Mouse (Mus musculus) heart, embryonic 15.5 days (tissue): ENCODE measurements around the gene Fam184b. TPM values are rescaled to one million over a fixed set of nuclear protein-coding genes. Genes with fewer than 3 reads are reported as not detected.
"Not testable (repeated sequence)": the region's sequence is repeated elsewhere in the genome, so short reads cannot be mapped to it uniquely, and the experiment has no call there.

Experiments
- ATAC-seq: fragments of 200-750 bp; cut with Nextera tagmentation; replicated peaks from 2 replicates; pipeline ENCODE4 v1.8.0; 2017; ENCODE audit warnings: low read depth, moderate TSS enrichment; ENCODE audit not compliant: insufficient number of reproducible peaks, insufficient read depth, low FRiP score
- H3K27ac ChIP-seq: fragments of 300-500 bp; sonication (generic); 2 replicates; pipeline ENCODE4 v1.5.1; 2015; ENCODE audit warnings: mild to moderate bottlenecking, inconsistent platforms
- H3K27me3 ChIP-seq: fragments of 300-500 bp; sonication (generic); 2 replicates; pipeline ENCODE4 v1.6.1; 2015; ENCODE audit warnings: inconsistent platforms
- H3K36me3 ChIP-seq: fragments of 300-500 bp; sonication (generic); 2 replicates; pipeline ENCODE4 v1.6.1; 2015; ENCODE audit warnings: mild to moderate bottlenecking, inconsistent platforms
- H3K4me1 ChIP-seq: fragments of 300-500 bp; sonication (generic); replicated peaks from 2 replicates; pipeline ENCODE4 v1.6.1; 2015; ENCODE audit warnings: inconsistent platforms
- H3K4me2 ChIP-seq: fragments of 300-500 bp; sonication (generic); 2 replicates; pipeline ENCODE4 v1.6.1; 2015; ENCODE audit warnings: inconsistent platforms, mild to moderate bottlenecking, moderate library complexity
- H3K4me3 ChIP-seq: fragments of 300-500 bp; sonication (generic); 2 replicates; pipeline ENCODE4 v1.5.1; 2015; ENCODE audit warnings: mild to moderate bottlenecking, inconsistent platforms
- H3K9ac ChIP-seq: fragments of 300-500 bp; sonication (generic); 2 replicates; pipeline ENCODE4 v1.6.1; 2015; ENCODE audit warnings: mild to moderate bottlenecking, inconsistent platforms
- H3K9me3 ChIP-seq: fragments of 300-500 bp; sonication (generic); replicated peaks from 2 replicates; pipeline ENCODE4 v1.6.1; 2016; ENCODE audit warnings: inconsistent platforms
- WGBS: fragments of 180-500 bp; shearing (Covaris S2); methylation state at CpG from one replicate; pipeline ENCODE4 v1.1.7; 2015; ENCODE audit warnings: mixed read lengths; 5-methylcytosine and 5-hydroxymethylcytosine counted together
- polyA plus RNA-seq: library from polyadenylated mRNA; unstranded; fragments of >200 nt; fragmentation: Nextera tagmentation; extraction: Ambion mirVana; gene quantifications from 2 replicates; pipeline ENCODE4 v1.2.1, GENCODE M21; 2015

Fam184b gene
- polyA plus RNA-seq, 1 experiment from 2014 or later, result 0.24 TPM

- Histone ChIP-seq H3K27ac (peak overlapping the region; percentile 85), H3K4me3 (peak overlapping the region; percentile 82), H3K36me3 (no peaks in the 10 kb centered on the region), H3K4me1 (peaks cover 12% of the 10 kb centered on the region), H3K9ac (peak overlapping the region; percentile 85), H3K4me2 (peak overlapping the region; percentile 92), H3K27me3 (no peaks in the 10 kb centered on the region), H3K9me3 (no peaks in the 10 kb centered on the region)
- peak; percentile 40; the same call in 1 of the 2 replicates for ATAC-seq
- under 1% methylated on average over 27 of the region's 27 CpGs for WGBS
Observed at GRCm38 (mm10) chr5:45669234-45669597, 29.8 kb upstream of the Fam184b start.

GRCm38 (mm10) chr5:45668831-45669230 lies 29.4 kb upstream of the Fam184b start:
- Histone ChIP-seq H3K27ac (peak overlapping the region; percentile 85), H3K4me1 (peaks cover 12% of the 10 kb centered on the region), H3K36me3 (no peaks in the 10 kb centered on the region), H3K4me2 (peak overlapping the region; percentile 92), H3K9me3 (no peaks in the 10 kb centered on the region), H3K27me3 (no peaks in the 10 kb centered on the region), H3K9ac (peak overlapping the region; percentile 85), H3K4me3 (peak overlapping the region; percentile 82)
- ATAC-seq, result no peak
- 0% methylated on average over 3 of the region's 3 CpGs for WGBS

DNA sequence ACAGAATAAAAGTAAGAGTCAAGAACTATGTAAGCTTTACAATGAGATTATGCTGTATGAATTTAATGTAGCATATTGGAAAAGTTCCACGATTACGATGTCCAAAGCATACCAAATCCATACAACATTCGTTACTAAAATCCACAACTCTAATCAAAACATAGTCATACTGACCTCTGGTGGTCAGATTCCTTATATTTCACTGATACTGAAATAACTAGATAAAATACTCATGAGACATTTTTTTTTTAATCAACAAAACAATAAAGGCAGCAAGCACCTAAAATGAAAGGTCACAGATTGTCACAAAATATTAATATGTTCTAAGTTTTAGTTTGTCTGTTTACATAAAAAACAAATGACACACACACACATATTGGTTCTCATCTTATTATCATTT lies 28.9 kb upstream of the Fam184b start:
- H3K36me3 ChIP-seq, result no peaks in the 10 kb centered on the region
- H3K4me3 ChIP-seq, result 0 out of 2 replicates have a peak overlapping the region, but pooled peaks have one; percentile 82
- H3K4me2 ChIP-seq, result peak overlapping the region; percentile 92; the same call in 1 of the 2 replicates
- no peak for ATAC-seq
- H3K27ac ChIP-seq, result no peak overlapping the region
- no peak overlapping the region for H3K9ac ChIP-seq
- H3K9me3 ChIP-seq, result no peaks in the 10 kb centered on the region
- WGBS, result 31% methylated on average over 3 of the region's 3 CpGs
- H3K4me1 ChIP-seq, result peaks cover 12% of the 10 kb centered on the region
- H3K27me3 ChIP-seq, result no peaks in the 10 kb centered on the region

- not testable (repeated sequence) for H3K27ac ChIP-seq, H3K4me3 ChIP-seq, H3K4me2 ChIP-seq, H3K27me3 ChIP-seq, H3K9ac ChIP-seq, ATAC-seq, H3K4me1 ChIP-seq, H3K36me3 ChIP-seq, H3K9me3 ChIP-seq
- 89% methylated on average over 13 of the region's 13 CpGs for WGBS
Observed at GRCm38 (mm10) chr5:45658406-45658805, 19.0 kb upstream of the Fam184b start.

- ATAC-seq, result no peak
- no peak overlapping the region for H3K4me3 ChIP-seq
- no peaks in the 10 kb centered on the region for H3K9me3 ChIP-seq
- no peak overlapping the region for H3K9ac ChIP-seq
- no peaks in the 10 kb centered on the region for H3K27me3 ChIP-seq
- H3K36me3 ChIP-seq, result no peaks in the 10 kb centered on the region
- no peak overlapping the region for H3K27ac ChIP-seq
- H3K4me2 ChIP-seq, result no peak overlapping the region
- 83% methylated on average over 2 of the region's 2 CpGs for WGBS
- H3K4me1 ChIP-seq, result no peaks in the 10 kb centered on the region
Observed at GRCm38 (mm10) chr5:45651026-45651703, 11.8 kb upstream of the Fam184b start.

DNA sequence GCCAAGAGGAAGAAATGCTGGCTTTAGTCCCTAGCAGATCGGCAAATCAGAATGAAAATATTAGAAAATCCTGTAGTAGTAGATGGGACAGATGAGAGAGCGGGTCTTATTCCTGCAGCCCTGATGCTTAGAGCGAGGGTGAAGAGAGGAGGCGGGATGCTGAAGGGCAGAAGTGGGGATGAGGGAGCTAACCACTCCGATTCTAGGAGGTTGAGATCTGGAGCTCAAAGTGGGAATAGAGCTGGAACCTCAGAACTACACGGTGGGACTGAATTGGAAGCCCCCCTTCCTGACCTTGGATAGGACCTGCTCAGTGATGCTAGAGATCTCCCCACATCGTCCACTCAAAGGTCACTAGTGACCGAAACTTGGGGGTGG lies 290 bp upstream of the Fam184b start:
- ATAC-seq, result no peak
- 2% methylated on average over 8 of the region's 8 CpGs for WGBS
- Histone ChIP-seq H3K9me3 (no peaks in the 10 kb centered on the region), H3K36me3 (no peaks in the 10 kb centered on the region), H3K4me1 (peaks cover 15% of the 10 kb centered on the region), H3K27me3 (peaks cover 35% of the 10 kb centered on the region), H3K9ac (peak overlapping the region; percentile 52), H3K27ac (no peak overlapping the region), H3K4me2 (peak overlapping the region; percentile 99), H3K4me3 (peak overlapping the region; percentile 63)

DNA sequence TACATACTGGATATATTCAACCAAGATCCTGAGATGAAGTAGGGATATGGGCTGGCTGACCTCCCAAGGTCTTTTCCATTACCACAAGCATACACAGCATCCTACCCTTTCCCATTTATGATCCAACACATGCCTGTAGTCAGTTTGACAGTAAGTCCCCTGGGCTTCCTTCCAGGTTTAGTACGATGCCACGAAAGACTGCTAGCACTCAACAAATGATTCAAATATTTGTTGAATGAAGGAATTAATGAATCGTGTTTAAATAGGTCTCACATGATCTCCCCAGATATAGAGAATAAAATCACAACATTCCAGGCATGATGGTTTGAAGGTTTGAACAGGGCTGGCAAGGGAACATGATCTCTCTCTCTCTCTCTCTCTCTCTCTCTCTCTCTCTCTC lies 1.0 kb downstream of the Fam184b start:
- H3K4me2 ChIP-seq, result peak overlapping the region; percentile 99; the same call in 1 of the 2 replicates
- WGBS, result 32% methylated on average over 3 of the region's 3 CpGs

GRCm38 (mm10) chr5:45629470-45629869 lies 9.9 kb downstream of the Fam184b start:
- Histone ChIP-seq H3K36me3 (no peaks in the 10 kb centered on the region), H3K4me3 (no peak overlapping the region), H3K27me3 (no peaks in the 10 kb centered on the region), H3K9ac (no peak overlapping the region), H3K9me3 (no peaks in the 10 kb centered on the region), H3K27ac (no peak overlapping the region), H3K4me1 (no peaks in the 10 kb centered on the region), H3K4me2 (no peak overlapping the region)
- ATAC-seq, result no peak

More for the DNA sequence above, 1.0 kb downstream of the Fam184b start:
- no peak overlapping the region for H3K27ac ChIP-seq
- no peaks in the 10 kb centered on the region for H3K9me3 ChIP-seq
- no peak for ATAC-seq
- H3K9ac ChIP-seq, result no peak overlapping the region
- H3K36me3 ChIP-seq, result no peaks in the 10 kb centered on the region
- H3K27me3 ChIP-seq, result peaks cover 35% of the 10 kb centered on the region
- no peak overlapping the region for H3K4me3 ChIP-seq
- H3K4me1 ChIP-seq, result peaks cover 15% of the 10 kb centered on the region

- Histone ChIP-seq H3K27me3 (no peaks in the 10 kb centered on the region), H3K27ac (no peak overlapping the region), H3K9me3 (no peaks in the 10 kb centered on the region), H3K9ac (no peak overlapping the region), H3K36me3 (no peaks in the 10 kb centered on the region), H3K4me3 (no peak overlapping the region), H3K4me2 (no peak overlapping the region), H3K4me1 (no peaks in the 10 kb centered on the region)
- 55% methylated on average over 1 of the region's 1 CpGs for WGBS
- no peak; the same call in 1 of the 2 replicates for ATAC-seq
Observed at GRCm38 (mm10) chr5:45627771-45628170, 11.6 kb downstream of the Fam184b start.

- Histone ChIP-seq H3K4me1 (no peaks in the 10 kb centered on the region), H3K27me3 (no peaks in the 10 kb centered on the region), H3K36me3 (no peaks in the 10 kb centered on the region), H3K4me2 (no peak overlapping the region), H3K9ac (no peak overlapping the region), H3K4me3 (no peak overlapping the region), H3K27ac (no peak overlapping the region), H3K9me3 (no peaks in the 10 kb centered on the region)
- 47% methylated on average over 3 of the region's 3 CpGs for WGBS
- no peak for ATAC-seq
Observed at GRCm38 (mm10) chr5:45621511-45621910, 17.9 kb downstream of the Fam184b start.

DNA sequence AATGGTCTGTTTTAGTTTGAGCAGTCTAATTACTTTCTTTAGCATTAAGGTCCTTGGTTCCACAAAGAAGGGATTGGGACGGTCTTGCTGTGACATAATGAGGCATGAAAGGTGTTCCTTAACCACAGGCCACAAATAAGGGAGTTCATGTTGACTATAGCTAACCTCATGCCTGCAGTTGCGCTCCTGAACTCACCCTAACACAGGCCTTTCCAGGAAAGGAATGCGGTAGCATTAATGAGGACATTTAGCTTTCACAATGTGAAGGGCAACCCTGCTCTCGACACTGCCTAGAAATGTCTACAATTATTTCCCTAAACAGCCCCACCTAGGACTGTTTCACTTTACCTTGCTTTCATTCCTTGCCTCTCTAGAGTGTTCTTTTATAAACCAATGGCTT lies 40.4 kb downstream of the Fam184b start:
- H3K36me3 ChIP-seq, result no peaks in the 10 kb centered on the region
- no peak overlapping the region for H3K4me3 ChIP-seq
- no peaks in the 10 kb centered on the region for H3K4me1 ChIP-seq
- H3K4me2 ChIP-seq, result no peak overlapping the region
- no peaks in the 10 kb centered on the region for H3K27me3 ChIP-seq
- no peak overlapping the region for H3K9ac ChIP-seq
- H3K27ac ChIP-seq, result no peak overlapping the region
- H3K9me3 ChIP-seq, result no peaks in the 10 kb centered on the region
- ATAC-seq, result no peak
- WGBS, result 80% methylated on average over 4 of the region's 4 CpGs

GRCm38 (mm10) chr5:45595363-45596039 lies 43.9 kb downstream of the Fam184b start:
- Histone ChIP-seq H3K4me2 (no peak overlapping the region), H3K27me3 (no peaks in the 10 kb centered on the region), H3K9ac (no peak overlapping the region), H3K9me3 (no peaks in the 10 kb centered on the region), H3K4me1 (no peaks in the 10 kb centered on the region), H3K27ac (no peak overlapping the region), H3K4me3 (no peak overlapping the region), H3K36me3 (no peaks in the 10 kb centered on the region)
- no peak for ATAC-seq
- WGBS, result 62% methylated on average over 3 of the region's 3 CpGs
